Mouse (Mus musculus) cerebellum, adult 11 months (tissue): ENCODE results near the gene Frmd4b.
"Not testable (repeated sequence)": the region's sequence is repeated elsewhere in the genome, so short reads cannot be mapped to it uniquely, and the experiment has no call there.

Experiments used
- DNase-seq: peaks from one replicate; pipeline ENCODE4 v3.0.0; 2022

Frmd4b gene

GRCm38 (mm10) chr6:97463898-97464524, 153.3 kb downstream of the Frmd4b start:
- no peak for DNase-seq

DNA sequence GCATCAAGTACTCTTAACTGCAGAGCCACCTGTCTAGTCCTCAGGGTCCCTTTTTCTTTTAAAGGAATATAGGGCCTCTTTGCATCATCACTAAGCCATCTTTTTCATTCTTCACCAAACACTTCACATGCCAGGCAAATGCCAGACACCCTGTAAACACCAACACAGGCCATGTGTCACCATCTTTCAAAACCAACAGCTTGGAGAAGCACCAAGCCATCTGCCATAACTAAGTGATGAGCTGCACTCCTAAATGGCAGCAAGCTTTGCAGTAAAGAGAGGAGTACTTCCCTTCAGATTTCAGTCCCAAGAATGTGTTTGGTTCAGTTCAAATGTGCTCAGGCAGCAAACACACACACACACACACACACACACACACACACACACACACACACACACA, 154.9 kb downstream of the Frmd4b start:
- DNase-seq, result no peak

DNA sequence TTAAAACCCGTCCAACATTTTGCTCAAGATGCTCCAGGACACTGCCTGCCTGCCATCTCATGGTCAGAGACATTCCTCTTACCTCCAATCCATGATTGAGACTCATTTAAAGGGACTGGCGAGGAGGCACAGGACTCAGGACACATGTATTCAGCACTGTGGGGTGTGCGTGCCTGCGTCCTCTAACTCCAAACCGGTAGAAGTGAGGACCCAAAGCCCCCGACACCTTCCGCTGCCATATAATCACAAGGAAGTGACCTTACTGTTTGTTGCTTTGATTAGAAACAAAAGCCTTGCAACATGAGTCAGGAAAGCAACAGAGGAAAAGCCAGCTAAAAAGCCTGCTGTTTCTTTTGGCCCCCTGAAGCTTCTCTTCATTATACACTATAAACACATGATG, 158.2 kb downstream of the Frmd4b start:
- DNase-seq, result no peak

DNA sequence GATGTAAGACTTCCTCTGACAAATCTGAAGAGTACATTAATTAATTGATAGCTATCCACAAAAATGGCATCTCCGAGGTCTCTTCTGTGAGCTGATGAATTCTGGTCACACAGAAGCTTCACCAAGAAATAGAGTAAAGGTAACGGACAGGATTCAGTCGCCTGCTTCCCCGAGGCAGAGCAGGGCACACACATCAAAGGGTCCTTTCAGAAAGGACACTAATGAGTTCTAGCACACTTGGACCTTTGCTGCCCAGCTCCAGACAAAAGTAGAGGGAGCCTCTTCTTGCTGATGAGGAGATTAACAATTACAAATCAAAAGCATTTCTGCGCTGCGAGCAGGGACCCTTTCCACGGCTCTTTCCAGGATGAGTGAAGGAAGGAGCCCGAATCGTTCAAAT, 159.0 kb downstream of the Frmd4b start:
- no peak for DNase-seq

DNA sequence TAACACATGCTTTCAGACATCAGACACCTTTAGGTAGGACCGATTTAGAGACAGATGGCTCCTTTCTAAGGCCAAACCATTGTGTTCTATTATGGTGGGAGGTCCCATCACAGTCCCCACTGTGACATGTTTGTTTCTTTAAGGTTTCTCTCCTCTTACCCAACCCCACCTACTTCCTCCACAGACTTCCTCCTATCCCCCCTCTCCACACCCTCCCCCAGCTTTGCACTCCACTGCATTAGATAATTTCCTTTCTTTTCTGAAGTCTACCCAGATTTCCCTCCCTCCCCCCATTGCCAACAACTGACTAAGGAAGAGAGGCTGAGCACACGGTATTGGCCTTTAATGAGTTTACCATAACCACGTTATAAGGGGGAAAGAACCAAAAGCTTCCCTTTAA, 159.4 kb downstream of the Frmd4b start:
- DNase-seq, result no peak

- no peak for DNase-seq
Observed at GRCm38 (mm10) chr6:97457210-97457609, 160.1 kb downstream of the Frmd4b start.

DNA sequence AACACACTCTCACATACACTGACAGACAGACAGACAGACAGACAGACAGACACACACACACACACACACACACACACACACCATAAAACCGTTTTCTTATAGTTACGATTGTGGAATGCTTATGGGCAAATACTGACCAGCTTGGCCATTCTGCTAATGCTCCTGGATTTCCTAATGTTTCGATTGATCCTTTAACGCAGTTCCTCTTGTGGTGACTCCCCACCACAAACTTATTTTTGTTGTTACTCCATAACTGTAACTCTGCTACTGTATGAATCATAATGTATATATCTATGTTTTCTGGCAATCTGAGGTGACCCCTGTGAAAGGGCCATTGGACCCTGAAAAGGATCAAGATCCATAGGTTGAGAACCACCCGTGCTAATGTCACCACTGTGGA, 165.1 kb downstream of the Frmd4b start:
- no peak for DNase-seq

GRCm38 (mm10) chr6:97449806-97450205, 167.5 kb downstream of the Frmd4b start:
- no peak for DNase-seq

GRCm38 (mm10) chr6:97447020-97447419, 170.3 kb downstream of the Frmd4b start:
- no peak for DNase-seq

- no peak for DNase-seq
Observed at GRCm38 (mm10) chr6:97444145-97444544, 173.2 kb downstream of the Frmd4b start.

GRCm38 (mm10) chr6:97443522-97443921, 173.8 kb downstream of the Frmd4b start:
- DNase-seq, result no peak

GRCm38 (mm10) chr6:97441357-97441756, 176.0 kb downstream of the Frmd4b start:
- no peak for DNase-seq

DNA sequence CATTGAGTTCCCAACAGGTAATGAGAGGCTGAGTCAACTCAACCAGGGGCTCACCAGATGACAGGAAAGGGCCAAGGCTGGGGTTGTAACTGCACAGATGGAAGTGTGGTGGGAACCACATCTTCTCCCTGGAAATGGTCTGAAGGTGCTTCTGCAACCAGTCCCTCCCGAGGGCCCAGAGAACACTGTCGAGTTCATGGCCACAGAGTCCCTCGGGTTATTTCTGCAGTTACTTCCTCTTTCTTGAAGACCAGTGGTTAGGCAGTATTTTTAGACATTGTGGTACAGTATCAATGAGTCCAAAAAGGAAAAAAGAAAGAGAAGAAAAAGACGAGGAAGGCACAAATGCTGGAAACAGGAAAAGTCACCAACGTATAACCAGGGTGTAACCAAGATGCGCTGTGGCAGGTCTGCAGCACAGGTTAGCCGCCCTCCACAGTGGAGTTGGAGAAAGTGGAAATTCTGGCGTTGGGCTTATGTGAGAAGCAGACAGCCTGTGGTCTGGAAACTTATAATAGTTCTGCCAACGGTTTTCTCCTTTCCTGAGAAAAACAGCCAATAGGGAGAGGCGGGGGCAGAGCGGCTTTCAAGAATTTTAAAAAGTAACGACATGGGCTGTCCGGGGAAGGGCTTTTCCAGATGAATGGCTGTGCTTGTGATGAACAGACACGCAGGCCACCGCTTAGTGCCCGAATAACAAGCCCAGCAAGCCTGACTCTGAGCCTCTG, 178.3 kb downstream of the Frmd4b start:
- no peak for DNase-seq

DNA sequence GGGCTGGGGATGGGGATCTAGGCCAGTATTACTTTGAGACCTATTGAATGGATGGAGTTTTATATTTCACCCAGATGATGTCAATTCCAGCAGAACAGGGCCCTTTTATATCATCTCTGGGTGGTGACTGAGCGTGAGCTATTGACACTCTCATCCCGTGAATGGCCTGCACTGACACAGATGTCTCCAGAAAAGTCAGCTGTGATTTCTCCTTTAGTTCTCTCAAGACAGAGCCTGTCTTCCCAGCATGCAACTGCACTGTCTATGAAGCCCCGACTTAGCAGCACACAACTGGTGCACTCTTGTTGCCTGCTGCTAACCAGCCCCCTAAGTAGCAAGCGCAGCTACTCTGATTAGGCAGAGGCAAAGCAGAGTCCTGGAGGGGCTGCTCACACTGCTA, 182.6 kb downstream of the Frmd4b start:
- DNase-seq, result no peak

GRCm38 (mm10) chr6:97431309-97432004, 185.9 kb downstream of the Frmd4b start:
- DNase-seq, result no peak

GRCm38 (mm10) chr6:97430519-97430918, 186.8 kb downstream of the Frmd4b start:
- DNase-seq, result no peak

DNA sequence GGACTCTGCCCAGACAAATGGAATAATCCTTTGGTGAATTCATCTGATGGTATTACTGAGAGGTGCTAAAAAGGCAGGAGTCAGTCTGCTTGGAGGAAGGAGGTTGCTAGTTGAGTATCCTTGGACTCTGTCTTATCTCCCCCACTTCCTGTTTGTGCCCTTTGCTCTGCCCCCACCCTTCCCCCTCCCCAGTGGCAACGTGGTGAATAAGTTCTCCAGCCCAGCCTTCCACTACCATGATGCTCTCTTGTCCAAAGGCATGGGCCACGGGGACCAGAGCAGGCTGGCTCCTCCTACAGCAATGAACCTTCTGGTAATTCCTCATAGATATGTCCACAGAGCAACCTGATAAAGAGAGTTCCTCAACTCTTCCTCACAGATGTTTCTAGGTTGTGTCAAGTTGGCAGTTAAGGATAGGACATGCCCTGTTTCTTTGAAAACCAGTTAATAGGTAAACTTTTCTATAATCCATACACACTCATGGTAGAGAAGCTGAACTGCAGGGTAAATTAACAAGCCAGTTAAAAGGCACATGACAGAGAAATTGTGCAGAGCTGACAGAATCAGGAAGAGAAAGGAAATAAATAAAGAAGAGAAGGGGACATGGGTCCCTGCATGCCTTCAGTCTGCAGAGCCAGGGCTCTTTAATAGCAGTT, 187.5 kb downstream of the Frmd4b start:
- no peak for DNase-seq

DNA sequence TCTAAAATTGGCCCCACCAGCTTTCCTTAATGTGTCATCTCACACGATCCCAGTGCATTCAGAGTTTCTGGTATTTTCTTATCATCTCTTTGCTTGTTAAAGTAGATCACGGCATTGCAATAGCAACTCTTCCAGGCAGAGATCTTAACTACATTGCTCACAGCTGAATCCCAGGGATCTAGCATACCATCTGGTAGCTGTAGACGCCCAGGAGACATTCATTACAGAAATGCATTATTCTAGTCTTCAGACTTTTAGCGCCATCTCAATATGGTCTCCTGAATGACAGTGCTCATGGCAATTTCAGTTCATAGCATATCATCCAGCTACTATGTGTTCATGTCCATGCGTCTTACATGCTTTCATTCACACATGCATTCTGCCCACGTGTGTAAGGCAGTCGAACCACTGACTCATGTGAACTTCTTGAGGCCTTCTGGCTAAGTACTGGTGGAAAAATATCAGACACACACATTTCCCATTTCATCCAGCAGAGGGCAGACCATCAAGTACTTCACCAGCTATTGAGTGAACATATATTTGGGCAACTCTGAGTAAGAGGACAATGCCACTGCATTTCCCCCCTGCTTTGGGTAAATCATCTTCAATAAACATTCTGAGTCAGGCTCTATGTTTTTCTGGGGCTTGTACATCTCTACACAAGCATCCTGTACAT, 197.4 kb downstream of the Frmd4b start:
- DNase-seq, result peak; percentile 38

- DNase-seq, result peak; percentile 16
Observed at GRCm38 (mm10) chr6:97416972-97417554, 200.3 kb downstream of the Frmd4b start.

GRCm38 (mm10) chr6:97415578-97415977, 201.8 kb downstream of the Frmd4b start:
- DNase-seq, result not testable (repeated sequence)

- DNase-seq, result no peak
Observed at GRCm38 (mm10) chr6:97413453-97413852, 203.9 kb downstream of the Frmd4b start.

DNA sequence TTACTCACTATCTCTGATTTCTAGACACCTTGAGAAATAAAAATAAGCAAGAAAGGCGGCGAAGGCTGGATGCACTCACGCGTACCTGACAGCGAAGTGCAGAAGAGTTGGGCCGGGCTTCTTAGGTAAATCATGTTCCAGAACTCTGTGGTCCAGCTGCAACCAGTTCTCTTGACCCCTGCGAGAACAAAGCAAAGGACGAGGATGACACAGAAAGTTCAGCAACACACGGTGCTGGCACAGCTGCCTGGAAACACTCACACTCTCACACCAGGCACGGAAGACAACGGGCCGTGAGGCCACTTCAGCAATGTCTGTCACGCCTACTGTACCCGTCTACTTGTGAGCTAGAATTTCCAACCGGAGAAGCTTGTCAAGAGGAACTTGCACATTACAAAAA, 204.9 kb downstream of the Frmd4b start:
- DNase-seq, result no peak

DNA sequence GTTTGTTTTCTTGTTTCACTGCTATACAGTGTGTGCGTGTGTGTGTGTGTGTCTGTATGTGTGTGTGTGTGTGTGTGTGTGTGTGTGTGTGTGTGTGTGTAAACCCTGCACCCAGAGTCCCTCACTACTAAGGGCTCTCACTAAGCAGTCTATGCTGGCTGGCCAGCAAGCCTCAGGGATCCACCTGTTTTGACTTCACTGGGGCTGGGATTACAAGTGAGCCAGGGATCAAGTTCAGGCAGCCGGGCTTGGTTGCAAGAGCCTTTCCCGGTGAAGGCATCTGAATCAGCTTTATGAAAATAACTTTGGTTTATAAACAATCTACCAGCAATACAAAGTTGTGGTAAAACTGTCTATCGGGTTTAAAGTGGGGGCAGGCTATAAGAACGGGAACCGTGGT, 206.0 kb downstream of the Frmd4b start:
- DNase-seq, result no peak
